Comparison of ENCODE assay signal across 8 mouse cellular contexts in genomic region chr9:69259382-69259781, GRCm38 (mm10).
A peak's percentile ranks its signal among the peaks of the same experiment; 100 is the strongest.
DNase-seq lines count a peak whose midpoint lies in the region; ATAC-seq and TF ChIP-seq lines count a peak whose summit lies in the region.

No protein-coding gene starts in this region.

- H3K27ac ChIP-seq in forebrain, postnatal 0 days (ENCODE audit: low read depth, low read length), result no peak overlapping the region
- no peak overlapping the region for H3K27ac ChIP-seq in heart, postnatal 0 days (ENCODE audit: low read depth)

- no peak overlapping the region for H3K4me2 ChIP-seq in forebrain, postnatal 0 days (ENCODE audit: low read depth)
- peak overlapping the region; percentile 9 for H3K4me2 ChIP-seq in heart, postnatal 0 days (ENCODE audit: low read depth, low read length)

- H3K9me3 ChIP-seq in forebrain, postnatal 0 days (ENCODE audit: low read length), result no peaks in the 10 kb centered on the region
- no peaks in the 10 kb centered on the region for H3K9me3 ChIP-seq in heart, postnatal 0 days (replicated peaks; ENCODE audit: control insufficient read depth, low read length)

- no peaks in the 10 kb centered on the region for H3K27me3 ChIP-seq in forebrain, postnatal 0 days (ENCODE audit: insufficient read depth, low read length)
- no peaks in the 10 kb centered on the region for H3K27me3 ChIP-seq in heart, postnatal 0 days (ENCODE audit: control insufficient read depth, insufficient read depth, low read length)

- H3K4me3 ChIP-seq in forebrain, postnatal 0 days (ENCODE audit: low read depth, low read length), result no peak overlapping the region
- H3K4me3 ChIP-seq in heart, postnatal 0 days (ENCODE audit: low read depth, low read length), result no peak overlapping the region

- no peak overlapping the region for H3K9ac ChIP-seq in forebrain, postnatal 0 days
- no peak overlapping the region for H3K9ac ChIP-seq in heart, postnatal 0 days (replicated peaks; ENCODE audit: low read depth, low read length)

- no peak for TF ChIP-seq CTCF in forebrain, postnatal 0 days (IDR thresholded peaks at IDR 0.05; ENCODE audit: low read depth)
- TF ChIP-seq CTCF in heart, postnatal 0 days (IDR thresholded peaks at IDR 0.05; ENCODE audit: low read depth), result peak; percentile 28

- DNase-seq in 3134 (ENCODE audit: extremely low read depth, insufficient read length, low spot score), result peak; percentile 74
- DNase-seq in cerebellum, adult 8-10 months, result peak; percentile 59
- DNase-seq in forebrain, postnatal 0 days, result peak; percentile 39
- peak; percentile 82 for DNase-seq in heart, postnatal 0 days (ENCODE audit: low spot score)
- peak; percentile 71 to 84 for DNase-seq in kidney, postnatal 4 days
- DNase-seq in lung, postnatal 10 days, result peak; percentile 82
- peak; percentile 18 to 33 for DNase-seq in right cerebral cortex, adult 2 months (ENCODE audit: low spot score in 2 of 2)
- no peak for DNase-seq in thymus, postnatal 4 days

- ATAC-seq in forebrain, postnatal 0 days, result peak; percentile 79
- ATAC-seq in heart, postnatal 0 days (ENCODE audit: insufficient read depth, low read depth), result peak; percentile 94

- 10% methylated on average over 9 of the region's 9 CpGs for WGBS in forebrain, postnatal 0 days
- 8% methylated on average over 9 of the region's 9 CpGs for WGBS in heart, postnatal 0 days

- H3K36me3 ChIP-seq in forebrain, postnatal 0 days (ENCODE audit: insufficient read depth), result no peaks in the 10 kb centered on the region
- H3K36me3 ChIP-seq in heart, postnatal 0 days (replicated peaks; ENCODE audit: control insufficient read depth, insufficient read depth, low read length), result no peaks in the 10 kb centered on the region

- H3K4me1 ChIP-seq in forebrain, postnatal 0 days (ENCODE audit: insufficient read depth), result no peaks in the 10 kb centered on the region
- peaks cover 6% of the 10 kb centered on the region; the same call in 1 of the 2 replicates for H3K4me1 ChIP-seq in heart, postnatal 0 days (ENCODE audit: control insufficient read depth, insufficient read depth)

- TF ChIP-seq EP300 in heart, postnatal 0 days (IDR thresholded peaks at IDR 0.05; ENCODE audit: low read depth), result no peak
